Mouse (Mus musculus) spleen, adult 2 months (tissue): Measurements from ENCODE around the gene Ifit2.

Experiments
- CTCF ChIP-seq: fragments of 200-500 bp; IDR thresholded peaks from 2 replicates; pipeline ENCODE4 v1.5.1; 2011; ENCODE audit warnings: mild to moderate bottlenecking, inconsistent platforms; ENCODE audit not compliant: insufficient read depth, insufficient read length, insufficient replicate concordance; ENCODE audit errors: extremely low read depth
- POLR2A ChIP-seq: fragments of 200-500 bp; IDR thresholded peaks from 2 replicates; pipeline ENCODE4 v1.6.1; 2011; ENCODE audit warnings: low read depth, low read length, inconsistent platforms

DNA sequence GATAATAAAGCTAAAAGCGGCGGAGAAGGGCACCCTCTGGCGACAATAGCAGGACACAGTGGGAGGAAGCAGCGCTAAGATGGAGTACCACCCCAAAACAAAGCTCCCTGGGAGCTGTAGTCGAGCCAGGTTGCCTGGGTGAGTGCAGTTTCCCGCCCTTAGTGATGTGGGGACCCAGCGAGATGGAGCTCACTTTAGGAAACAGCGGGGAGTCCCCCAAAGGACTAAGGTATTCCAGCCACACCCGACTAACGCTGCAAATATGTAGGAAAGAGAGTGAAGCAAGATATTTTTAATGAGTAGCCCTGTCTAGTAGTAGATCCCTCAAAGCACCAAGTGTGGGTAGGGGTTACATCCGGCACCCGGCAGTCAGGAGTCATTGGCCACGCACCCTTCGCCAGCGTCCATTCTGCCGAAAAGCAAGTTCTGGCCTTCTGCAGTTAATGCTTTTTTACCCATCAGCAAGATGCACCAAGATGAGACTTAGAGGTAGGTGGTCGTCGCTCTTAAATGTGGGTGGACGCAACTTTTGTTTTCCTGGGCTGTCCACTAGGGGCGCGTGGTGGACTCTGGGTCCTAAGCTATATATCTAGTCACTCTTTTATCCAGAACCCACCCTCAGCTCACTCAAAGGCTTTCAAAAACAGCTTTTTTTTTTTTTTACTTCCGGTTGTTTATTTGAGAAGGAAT lies at the start of gene Ifit2:
- 0 out of 2 replicates have a peak, but pooled peaks have one; percentile 3 for TF ChIP-seq POLR2A
- TF ChIP-seq CTCF = peak; percentile 55; the same call in 1 of the 2 replicates
